Mouse (Mus musculus) lung, embryonic 15.5 days (tissue): ENCODE data around the gene 3100002H09Rik. TPM values are rescaled to one million over a fixed set of nuclear protein-coding genes. Genes with fewer than 3 reads are reported as not detected.
A peak's percentile ranks its signal among the peaks of the same experiment; 100 is the strongest.

Experiments used
- ATAC-seq: fragments of 200-750 bp; cut with Nextera tagmentation; 2 replicates; pipeline ENCODE4 v1.8.0; 2017; ENCODE audit warnings: moderate number of reproducible peaks, borderline replicate concordance; ENCODE audit not compliant: low FRiP score, low TSS enrichment; ENCODE audit errors: extremely low read depth
- H3K27ac ChIP-seq: fragments of 300-500 bp; sonication (generic); 2 replicates; pipeline ENCODE4 v1.5.1; 2015; ENCODE audit warnings: moderate library complexity, mild to moderate bottlenecking, inconsistent platforms
- H3K27me3 ChIP-seq: fragments of 300-500 bp; sonication (generic); 2 replicates; pipeline ENCODE4 v1.6.1; 2015; ENCODE audit warnings: inconsistent platforms
- H3K36me3 ChIP-seq: fragments of 300-500 bp; sonication (generic); 2 replicates; pipeline ENCODE4 v1.6.1; 2015; ENCODE audit warnings: inconsistent platforms
- H3K4me1 ChIP-seq: fragments of 300-500 bp; sonication (generic); 2 replicates; pipeline ENCODE4 v1.6.1; 2015; ENCODE audit warnings: inconsistent platforms
- H3K4me2 ChIP-seq: fragments of 300-500 bp; sonication (generic); 2 replicates; pipeline ENCODE4 v1.6.1; 2015; ENCODE audit warnings: inconsistent platforms, mild to moderate bottlenecking, moderate library complexity
- H3K4me3 ChIP-seq: fragments of 300-500 bp; sonication (generic); 2 replicates; pipeline ENCODE4 v1.5.1; 2015; ENCODE audit warnings: mild to moderate bottlenecking, inconsistent platforms
- H3K9ac ChIP-seq: fragments of 300-500 bp; sonication (generic); 2 replicates; pipeline ENCODE4 v1.6.1; 2015; ENCODE audit warnings: inconsistent platforms
- H3K9me3 ChIP-seq: fragments of 300-500 bp; sonication (generic); 2 replicates; pipeline ENCODE4 v1.6.1; 2016; ENCODE audit warnings: inconsistent platforms
- WGBS: fragments of 180-500 bp; shearing (Covaris S2); methylation state at CpG from one replicate; pipeline ENCODE4 v1.1.7; 2015; 5-methylcytosine and 5-hydroxymethylcytosine counted together
- polyA plus RNA-seq: library from polyadenylated mRNA; unstranded; fragments of >200 nt; fragmentation: Nextera tagmentation; extraction: Ambion mirVana; gene quantifications from 2 replicates; pipeline ENCODE4 v1.2.1, GENCODE M21; 2015

Gene 3100002H09Rik
- polyA plus RNA-seq, 1 experiment from 2014 or later, result not detected

DNA sequence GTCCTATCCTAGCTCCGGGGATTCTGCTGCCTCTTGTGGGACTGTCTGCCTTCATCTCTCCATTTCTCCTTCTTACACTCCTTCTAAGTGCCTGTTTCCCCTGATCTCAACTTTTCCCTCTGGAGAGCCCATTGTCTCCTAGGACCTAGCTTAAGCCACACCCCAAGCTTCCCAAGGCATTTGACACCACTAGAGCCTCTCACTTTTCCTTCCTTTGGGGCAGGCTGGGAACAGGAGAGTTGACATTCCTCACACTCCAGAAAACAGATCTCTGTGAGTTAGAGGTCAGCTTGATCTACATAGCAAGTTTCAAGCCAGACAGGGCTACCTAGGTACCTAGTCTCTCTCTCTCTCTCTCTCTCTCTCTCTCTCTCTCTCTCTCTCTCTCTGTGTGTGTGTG lies 3.6 kb upstream of the 3100002H09Rik start:
- H3K4me3 ChIP-seq, result no peak overlapping the region
- 0% methylated on average over 1 of the region's 1 CpGs for WGBS
- H3K27ac ChIP-seq, result no peak overlapping the region
- no peak overlapping the region for H3K4me2 ChIP-seq
- no peaks in the 10 kb centered on the region for H3K36me3 ChIP-seq
- ATAC-seq, result no peak
- H3K27me3 ChIP-seq, result no peaks in the 10 kb centered on the region; the same call in 1 of the 2 replicates
- 0 out of 2 replicates have a peak, but pooled peaks cover 5% of the 10 kb centered on the region for H3K4me1 ChIP-seq
- no peaks in the 10 kb centered on the region for H3K9me3 ChIP-seq
- H3K9ac ChIP-seq, result no peak overlapping the region

- no peaks in the 10 kb centered on the region for H3K27me3 ChIP-seq
- WGBS, result 47% methylated on average over 4 of the region's 4 CpGs
- H3K27ac ChIP-seq, result no peak overlapping the region
- H3K9me3 ChIP-seq, result no peaks in the 10 kb centered on the region
- no peak overlapping the region for H3K4me3 ChIP-seq
- 0 out of 2 replicates have a peak, but pooled peaks cover 5% of the 10 kb centered on the region for H3K4me1 ChIP-seq
- no peak for ATAC-seq
- no peaks in the 10 kb centered on the region for H3K36me3 ChIP-seq
- H3K9ac ChIP-seq, result no peak overlapping the region
- no peak overlapping the region for H3K4me2 ChIP-seq
These were observed 1.2 kb upstream of the 3100002H09Rik start for GRCm38 (mm10) chr4:124611768-124612167.

- no peak overlapping the region for H3K4me2 ChIP-seq
- no peaks in the 10 kb centered on the region for H3K4me1 ChIP-seq
- H3K36me3 ChIP-seq, result no peaks in the 10 kb centered on the region
- no peaks in the 10 kb centered on the region for H3K9me3 ChIP-seq
- 71% methylated on average over 2 of the region's 2 CpGs for WGBS
- no peak overlapping the region for H3K9ac ChIP-seq
- H3K4me3 ChIP-seq, result no peak overlapping the region
- no peak for ATAC-seq
- H3K27ac ChIP-seq, result no peak overlapping the region
- H3K27me3 ChIP-seq, result peaks cover 6% of the 10 kb centered on the region; the same call in 1 of the 2 replicates
These were observed 537 bp downstream of the 3100002H09Rik start for GRCm38 (mm10) chr4:124610066-124610465.

DNA sequence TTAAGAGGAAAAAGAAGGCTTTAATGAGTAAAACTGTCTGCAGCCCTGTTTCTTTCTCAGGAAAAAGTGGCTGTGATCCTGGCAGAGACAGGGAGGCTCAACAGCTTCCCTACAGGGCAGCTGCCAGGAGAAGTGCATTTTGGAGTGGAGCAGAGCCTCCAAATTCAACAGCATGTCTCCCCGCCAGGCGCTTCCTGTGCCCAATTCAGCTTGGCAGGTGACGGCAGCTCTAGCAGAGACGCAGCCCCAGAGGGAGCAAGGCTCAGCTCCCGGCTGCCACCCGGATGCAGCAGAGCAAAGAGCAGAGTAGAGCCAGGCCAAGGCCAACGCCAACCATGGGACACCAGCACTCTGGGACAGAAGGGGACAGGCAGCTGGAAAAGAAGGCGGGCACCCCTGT lies 3.4 kb downstream of the 3100002H09Rik start:
- WGBS, result 52% methylated on average over 8 of the region's 8 CpGs
- Histone ChIP-seq H3K27me3 (peaks cover 27% of the 10 kb centered on the region), H3K9me3 (no peaks in the 10 kb centered on the region), H3K4me1 (no peaks in the 10 kb centered on the region), H3K36me3 (no peaks in the 10 kb centered on the region), H3K9ac (no peak overlapping the region), H3K4me3 (no peak overlapping the region), H3K4me2 (no peak overlapping the region), H3K27ac (no peak overlapping the region)
- no peak for ATAC-seq

GRCm38 (mm10) chr4:124606180-124606579 lies 4.4 kb downstream of the 3100002H09Rik start:
- no peak overlapping the region for H3K27ac ChIP-seq
- no peak overlapping the region for H3K4me3 ChIP-seq
- H3K27me3 ChIP-seq, result peaks cover 27% of the 10 kb centered on the region
- H3K9ac ChIP-seq, result no peak overlapping the region
- no peaks in the 10 kb centered on the region for H3K4me1 ChIP-seq
- WGBS, result 76% methylated on average over 3 of the region's 3 CpGs
- H3K9me3 ChIP-seq, result no peaks in the 10 kb centered on the region
- H3K4me2 ChIP-seq, result no peak overlapping the region
- ATAC-seq, result peak; percentile 68; the same call in 1 of the 2 replicates
- no peaks in the 10 kb centered on the region for H3K36me3 ChIP-seq

- no peaks in the 10 kb centered on the region for H3K4me1 ChIP-seq
- H3K4me2 ChIP-seq, result no peak overlapping the region
- H3K36me3 ChIP-seq, result no peaks in the 10 kb centered on the region
- H3K9me3 ChIP-seq, result no peaks in the 10 kb centered on the region
- H3K27me3 ChIP-seq, result peaks cover 27% of the 10 kb centered on the region
- H3K4me3 ChIP-seq, result no peak overlapping the region
- 0 out of 2 replicates have a peak, but pooled peaks have one; percentile 39 for ATAC-seq
- H3K27ac ChIP-seq, result no peak overlapping the region
- WGBS, result 41% methylated on average over 5 of the region's 5 CpGs
- no peak overlapping the region for H3K9ac ChIP-seq
These were observed 5.3 kb downstream of the 3100002H09Rik start for GRCm38 (mm10) chr4:124605255-124605654.

- Histone ChIP-seq H3K9ac (no peak overlapping the region), H3K4me3 (no peak overlapping the region), H3K36me3 (no peaks in the 10 kb centered on the region), H3K4me2 (no peak overlapping the region), H3K27me3 (peaks cover 27% of the 10 kb centered on the region), H3K27ac (no peak overlapping the region), H3K4me1 (no peaks in the 10 kb centered on the region), H3K9me3 (no peaks in the 10 kb centered on the region)
- no peak for ATAC-seq
- WGBS, result 28% methylated on average over 9 of the region's 9 CpGs
These were observed 6.9 kb downstream of the 3100002H09Rik start for GRCm38 (mm10) chr4:124603712-124604111.

- Histone ChIP-seq H3K27ac (no peak overlapping the region), H3K27me3 (peaks cover 19% of the 10 kb centered on the region; the same call in 1 of the 2 replicates), H3K4me3 (no peak overlapping the region), H3K9ac (no peak overlapping the region), H3K4me1 (no peaks in the 10 kb centered on the region), H3K36me3 (no peaks in the 10 kb centered on the region), H3K4me2 (no peak overlapping the region), H3K9me3 (no peaks in the 10 kb centered on the region)
- WGBS, result 57% methylated on average over 9 of the region's 9 CpGs
- ATAC-seq, result no peak
These were observed 14.7 kb downstream of the 3100002H09Rik start for GRCm38 (mm10) chr4:124595929-124596328.

DNA sequence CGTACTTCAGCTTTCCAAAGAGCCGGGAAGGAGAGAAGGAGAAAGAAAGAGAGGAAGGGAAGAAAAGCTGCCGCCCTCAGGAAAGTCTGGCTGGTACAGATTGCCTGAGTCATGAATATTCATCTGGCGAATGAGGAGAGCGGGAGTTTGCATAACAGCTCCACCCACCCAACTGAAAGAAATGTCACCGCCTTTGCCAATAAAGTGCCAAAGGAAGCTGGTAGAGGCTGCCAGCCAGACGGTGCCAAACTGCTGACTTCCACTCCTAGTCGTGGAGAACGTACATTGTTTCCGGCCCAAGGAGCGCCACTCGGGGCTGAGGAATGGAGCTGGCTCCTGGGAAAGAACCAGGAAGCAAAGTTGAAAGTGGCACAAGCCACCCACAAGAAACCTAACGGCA lies 15.7 kb downstream of the 3100002H09Rik start:
- no peaks in the 10 kb centered on the region for H3K36me3 ChIP-seq
- ATAC-seq, result no peak

GRCm38 (mm10) chr4:124593691-124594090 lies 16.9 kb downstream of the 3100002H09Rik start:
- Histone ChIP-seq H3K36me3 (no peaks in the 10 kb centered on the region), H3K4me2 (no peak overlapping the region), H3K27ac (no peak overlapping the region), H3K4me3 (no peak overlapping the region), H3K9ac (no peak overlapping the region), H3K9me3 (no peaks in the 10 kb centered on the region), H3K4me1 (no peaks in the 10 kb centered on the region), H3K27me3 (peaks cover 19% of the 10 kb centered on the region; the same call in 1 of the 2 replicates)
- no peak for ATAC-seq
- WGBS, result 36% methylated on average over 9 of the region's 9 CpGs

More for the DNA sequence above, 15.7 kb downstream of the 3100002H09Rik start:
- H3K4me3 ChIP-seq, result no peak overlapping the region
- peaks cover 19% of the 10 kb centered on the region; the same call in 1 of the 2 replicates for H3K27me3 ChIP-seq
- no peaks in the 10 kb centered on the region for H3K4me1 ChIP-seq
- no peak overlapping the region for H3K4me2 ChIP-seq
- H3K27ac ChIP-seq, result no peak overlapping the region
- H3K9ac ChIP-seq, result no peak overlapping the region
- no peaks in the 10 kb centered on the region for H3K9me3 ChIP-seq
- WGBS, result 28% methylated on average over 13 of the region's 13 CpGs

- Histone ChIP-seq H3K27ac (no peak overlapping the region), H3K9ac (no peak overlapping the region), H3K4me1 (no peaks in the 10 kb centered on the region), H3K4me2 (no peak overlapping the region), H3K27me3 (peaks cover 19% of the 10 kb centered on the region; the same call in 1 of the 2 replicates), H3K4me3 (no peak overlapping the region), H3K9me3 (no peaks in the 10 kb centered on the region), H3K36me3 (no peaks in the 10 kb centered on the region)
- ATAC-seq, result no peak
These were observed 17.4 kb downstream of the 3100002H09Rik start for GRCm38 (mm10) chr4:124593210-124593609.

GRCm38 (mm10) chr4:124592241-124592640 lies 18.4 kb downstream of the 3100002H09Rik start:
- 83% methylated on average over 5 of the region's 5 CpGs for WGBS
- no peak for ATAC-seq

DNA sequence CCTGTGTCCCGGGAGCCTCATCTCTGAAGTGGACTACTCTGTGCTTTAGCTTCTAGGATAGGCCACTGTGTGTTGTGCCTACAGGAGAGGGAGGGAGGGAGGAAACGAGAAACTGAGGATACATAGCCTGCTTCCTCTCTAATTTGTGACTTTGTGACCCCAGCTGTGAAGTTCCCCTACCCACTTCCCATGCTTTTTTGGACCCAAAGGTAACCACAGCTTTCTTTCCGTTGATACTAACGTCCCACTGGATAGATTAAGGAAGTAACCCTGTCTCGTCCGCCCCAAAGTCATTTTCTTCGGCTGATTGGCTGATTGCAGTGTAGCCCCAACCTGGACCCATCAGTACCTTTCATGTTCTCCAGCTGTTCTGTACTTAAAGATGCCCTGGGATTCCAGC lies 29.9 kb downstream of the 3100002H09Rik start:
- 70% methylated on average over 7 of the region's 7 CpGs for WGBS
- Histone ChIP-seq H3K36me3 (no peaks in the 10 kb centered on the region), H3K4me1 (no peaks in the 10 kb centered on the region), H3K27me3 (peaks cover 18% of the 10 kb centered on the region), H3K9me3 (no peaks in the 10 kb centered on the region), H3K27ac (no peak overlapping the region), H3K4me3 (no peak overlapping the region), H3K4me2 (no peak overlapping the region), H3K9ac (no peak overlapping the region)
- ATAC-seq, result no peak

More at GRCm38 (mm10) chr4:124592241-124592640, 18.4 kb downstream of the 3100002H09Rik start:
- Histone ChIP-seq H3K4me3 (no peak overlapping the region), H3K27me3 (peaks cover 19% of the 10 kb centered on the region; the same call in 1 of the 2 replicates), H3K36me3 (no peaks in the 10 kb centered on the region), H3K9ac (no peak overlapping the region), H3K27ac (no peak overlapping the region), H3K4me2 (no peak overlapping the region), H3K4me1 (no peaks in the 10 kb centered on the region), H3K9me3 (no peaks in the 10 kb centered on the region)
